Mouse (Mus musculus): Measurements from ENCODE around the gene Ism1.

DNA sequence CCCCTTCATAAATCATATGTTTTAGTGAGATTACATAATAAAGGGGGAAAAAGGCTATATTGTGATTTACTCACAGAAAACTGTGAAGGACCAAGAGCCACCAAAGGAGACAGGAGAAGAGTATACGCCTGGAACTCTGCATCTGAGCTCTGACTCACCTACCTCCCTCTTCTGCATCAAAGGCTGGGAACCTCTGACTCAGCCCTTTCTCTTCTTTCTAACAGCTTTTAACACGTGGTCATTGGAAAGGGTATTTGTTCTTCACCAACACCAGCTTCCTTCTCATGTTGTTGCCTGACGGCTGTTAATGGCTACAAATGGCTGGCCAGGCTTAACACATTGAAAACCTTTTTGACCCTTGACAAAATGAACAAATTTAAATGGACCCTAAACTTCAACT lies 36.2 kb downstream of the Ism1 start:
- TF ChIP-seq CTCF (IDR thresholded peaks at IDR 0.05; ENCODE audit: control insufficient read depth, insufficient read depth, low read length) (no peak), POLR2A (IDR thresholded peaks at IDR 0.05; ENCODE audit: borderline replicate concordance, control insufficient read depth, low read depth, low read length) (no peak)
